Mouse (Mus musculus) liver, embryonic 14.5 days (tissue): ENCODE results near the gene Sept1.

ENCODE experiments used
- CTCF ChIP-seq: IDR thresholded peaks from 2 replicates; pipeline ENCODE4 v1.5.1; 2016; ENCODE audit warnings: antibody characterized with exemption, low read depth, control low read depth
- EP300 ChIP-seq: IDR thresholded peaks from 2 replicates; pipeline ENCODE4 v1.6.1; 2016; ENCODE audit warnings: antibody characterized with exemption, low read depth

GRCm38 (mm10) chr7:127165607-127166493, 67.1 kb downstream of the Sept1 start:
- TF ChIP-seq CTCF, result no peak
- no peak for TF ChIP-seq EP300
